Mouse (Mus musculus): ENCODE data around the gene Tph1.

Gene Tph1

GRCm38 (mm10) chr7:46601097-46601496 is 71.2 kb downstream of the Tph1 start:
- 78% methylated on average over 5 of the region's 5 CpGs for WGBS

DNA sequence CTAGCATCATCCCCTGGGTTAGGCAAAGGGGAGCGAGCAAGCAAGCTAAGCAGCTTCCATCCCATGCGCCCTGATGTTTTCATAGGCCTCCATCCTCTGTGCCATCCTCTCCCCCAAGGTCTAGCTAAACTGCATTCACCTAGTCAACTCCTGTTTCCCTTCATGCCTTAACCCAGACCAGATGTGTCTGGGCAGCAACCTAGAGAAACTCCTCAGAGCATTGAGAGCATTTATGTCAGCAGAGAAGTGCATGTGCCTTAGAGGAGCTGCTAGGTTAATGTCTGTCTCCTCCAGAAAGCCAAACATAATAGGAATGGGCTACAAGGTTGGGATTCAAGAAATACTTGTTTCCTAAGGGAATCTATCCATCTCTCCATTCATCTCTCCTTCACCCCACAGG is 75.3 kb downstream of the Tph1 start:
- WGBS, result 100% methylated on average over 2 of the region's 2 CpGs

Data from cerebral cortex, adult 2 months (tissue).